Mouse (Mus musculus): Measurements from ENCODE around the gene Grxcr1. TPM values are rescaled to one million over a fixed set of nuclear protein-coding genes. Genes with fewer than 3 reads are reported as not detected.

The Grxcr1 gene
- not detected in 2 replicates for polyA plus RNA-seq (2012; rRNA removed)
- not detected in 2 replicates for polyA plus RNA-seq (2014; fragmentation: Nextera tagmentation; extraction: Ambion mirVana)

DNA sequence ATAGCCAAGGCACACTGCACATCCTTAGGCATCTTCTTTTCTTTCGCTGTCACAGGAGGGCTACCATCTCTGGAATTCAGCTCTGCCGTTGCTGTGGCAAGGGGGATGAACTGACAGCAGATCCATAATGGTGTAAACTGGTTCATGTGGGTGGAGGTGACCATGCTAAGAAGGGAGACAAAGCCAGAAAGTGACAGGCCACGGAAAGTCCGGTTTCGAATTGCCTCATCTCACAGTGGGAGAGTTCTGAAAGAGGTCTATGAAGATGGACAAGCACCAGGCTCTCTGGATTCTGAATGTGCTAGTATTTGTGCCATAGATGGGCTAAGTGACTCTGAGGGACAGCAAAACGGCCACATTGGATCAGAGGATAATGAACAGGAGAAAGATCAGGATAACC lies at the start of gene Grxcr1:
Gene Grxcr1, plus strand, starts transcription at position 92 of the 400 bp plus-strand sequence.
- no peak within 1 kb of the TSS; the same call in 1 of the 2 replicates for H3K9ac ChIP-seq (replicated peaks)
- no peaks in the 10 kb centered on the region for H3K9me3 ChIP-seq (ENCODE audit: control insufficient read depth, low read length)
- no peak for DNase-seq (ENCODE audit: low read depth in 3 of 3, low spot score in 3 of 3)
- no peak within 1 kb of the TSS for H3K4me2 ChIP-seq (ENCODE audit: low read depth)
- H3K4me3 ChIP-seq (ENCODE audit: insufficient read depth in 1 of 2, low read depth in 2 of 2, low read length in 2 of 2) = no peak within 1 kb of the TSS
- H3K27me3 ChIP-seq (ENCODE audit: control insufficient read depth, insufficient read depth, low read length) = no peaks in the 10 kb centered on the region
- TF ChIP-seq CTCF (IDR thresholded peaks at IDR 0.05; ENCODE audit: low read depth) (no peak), EP300 (IDR thresholded peaks at IDR 0.05; ENCODE audit: low read depth) (no peak)
- H3K36me3 ChIP-seq (replicated peaks; ENCODE audit: control insufficient read depth, insufficient read depth, low read depth) = no peaks in the 10 kb centered on the region
- 71% methylated on average over 6 of the region's 6 CpGs for whole genome bisulfite sequencing (ENCODE audit: insufficient replicate concordance)
- no peaks in the 10 kb centered on the region for H3K4me1 ChIP-seq (replicated peaks; ENCODE audit: control insufficient read depth in 2 of 2, insufficient read depth in 2 of 2, low read length in 1 of 2)
- no peak within 1 kb of the TSS for H3K27ac ChIP-seq
- ATAC-seq (ENCODE audit: insufficient read depth) = no peak

DNA sequence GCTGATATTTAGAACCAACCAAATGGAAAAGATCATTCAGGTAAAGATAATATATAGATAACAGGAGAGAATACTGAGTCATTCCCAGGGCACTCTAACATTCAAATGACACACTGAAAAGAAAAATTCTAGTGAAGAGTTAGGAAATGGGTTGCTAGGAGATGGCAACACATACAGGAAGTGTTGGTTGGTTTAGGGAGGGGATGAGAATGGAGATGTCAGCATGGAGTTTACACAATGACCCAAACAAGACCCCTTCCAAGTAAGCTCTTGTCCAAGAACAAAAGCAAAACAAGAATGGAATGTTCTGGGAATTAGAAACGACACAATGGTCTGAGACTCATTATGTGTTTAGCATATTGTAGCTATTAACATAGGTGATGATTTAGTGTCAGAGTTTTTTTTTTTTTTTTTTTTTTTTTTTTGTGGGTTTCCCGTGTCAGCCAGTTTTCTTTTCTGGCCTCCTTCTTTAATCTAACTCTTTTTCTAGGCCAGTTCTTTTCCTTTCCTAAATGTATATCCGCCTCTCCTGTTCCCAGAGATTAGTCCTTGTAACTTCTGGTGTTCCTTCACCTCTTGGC lies 49.6 kb upstream of the Grxcr1 start:
- no peaks in the 10 kb centered on the region for H3K4me1 ChIP-seq (replicated peaks; ENCODE audit: control insufficient read depth in 2 of 2, insufficient read depth in 2 of 2, low read length in 1 of 2)
- no peak overlapping the region for H3K9ac ChIP-seq (replicated peaks)
- H3K36me3 ChIP-seq (replicated peaks; ENCODE audit: control insufficient read depth, insufficient read depth, low read depth) = no peaks in the 10 kb centered on the region
- no peaks in the 10 kb centered on the region for H3K9me3 ChIP-seq (ENCODE audit: control insufficient read depth, low read length)
- H3K27me3 ChIP-seq (ENCODE audit: control insufficient read depth, insufficient read depth, low read length) = no peaks in the 10 kb centered on the region
- ATAC-seq (ENCODE audit: insufficient read depth) (no peak), DNase-seq (ENCODE audit: low read depth in 3 of 3, low spot score in 3 of 3) (no peak)
- no peak overlapping the region for H3K27ac ChIP-seq
- no peak overlapping the region for H3K4me3 ChIP-seq (ENCODE audit: insufficient read depth in 1 of 2, low read depth in 2 of 2, low read length in 2 of 2)
- TF ChIP-seq CTCF (IDR thresholded peaks at IDR 0.05; ENCODE audit: low read depth) (no peak), EP300 (IDR thresholded peaks at IDR 0.05; ENCODE audit: low read depth) (no peak)
- WGBS (ENCODE audit: insufficient replicate concordance) = 28% methylated on average over 3 of the region's 3 CpGs
- H3K4me2 ChIP-seq (ENCODE audit: low read depth) = no peak overlapping the region

DNA sequence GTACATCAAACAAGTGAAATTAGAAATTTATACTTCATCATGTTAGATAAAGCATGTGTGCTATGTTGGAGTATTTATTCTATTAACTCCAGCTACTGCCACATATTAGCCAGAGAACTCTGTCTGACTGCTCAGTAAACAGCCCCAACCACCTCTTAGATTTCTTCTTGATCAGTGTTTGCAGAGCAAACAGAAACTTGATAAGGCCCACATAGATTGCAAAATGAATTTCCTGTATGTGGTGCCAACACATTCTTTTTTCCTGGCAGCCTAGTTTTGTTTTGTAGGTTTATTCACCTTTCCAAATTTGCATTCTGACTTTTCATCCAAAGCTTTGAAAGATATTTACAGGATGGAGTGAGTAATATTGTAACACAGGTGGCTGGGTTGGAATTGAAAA lies 41.2 kb upstream of the Grxcr1 start:
- H3K9me3 ChIP-seq (ENCODE audit: control insufficient read depth, low read length) = no peaks in the 10 kb centered on the region
- ATAC-seq (ENCODE audit: insufficient read depth) = no peak
- no peaks in the 10 kb centered on the region for H3K27me3 ChIP-seq (ENCODE audit: control insufficient read depth, insufficient read depth, low read length)
- H3K36me3 ChIP-seq (replicated peaks; ENCODE audit: control insufficient read depth, insufficient read depth, low read depth) = no peaks in the 10 kb centered on the region
- no peak overlapping the region for H3K4me3 ChIP-seq (ENCODE audit: insufficient read depth in 1 of 2, low read depth in 2 of 2, low read length in 2 of 2)
- no peaks in the 10 kb centered on the region for H3K4me1 ChIP-seq (replicated peaks; ENCODE audit: control insufficient read depth in 2 of 2, insufficient read depth in 2 of 2, low read length in 1 of 2)
- DNase-seq (ENCODE audit: low read depth in 3 of 3, low spot score in 3 of 3) = no peak
- H3K4me2 ChIP-seq (ENCODE audit: low read depth) = no peak overlapping the region
- TF ChIP-seq CTCF (IDR thresholded peaks at IDR 0.05; ENCODE audit: low read depth) (no peak), EP300 (IDR thresholded peaks at IDR 0.05; ENCODE audit: low read depth) (no peak)
- H3K9ac ChIP-seq (replicated peaks) = no peak overlapping the region
- no peak overlapping the region for H3K27ac ChIP-seq

DNA sequence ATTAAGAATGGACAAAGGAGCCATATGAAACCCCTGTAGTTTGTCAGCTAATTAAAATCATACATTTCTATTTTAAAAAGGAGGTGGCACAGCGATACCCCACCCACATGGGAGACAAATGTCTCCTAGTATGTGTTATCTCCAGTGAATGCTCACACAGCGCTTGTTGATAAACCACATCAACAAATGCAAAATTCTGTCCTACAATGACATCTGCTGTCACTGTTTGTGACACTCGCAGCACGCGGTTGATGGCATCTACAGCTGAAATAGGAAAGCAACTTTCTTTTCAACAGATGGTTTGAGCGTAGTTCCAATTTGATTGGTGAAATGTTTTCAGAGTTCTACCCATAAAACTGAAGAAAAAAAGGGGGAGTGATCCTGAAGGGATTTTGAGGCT lies 29.0 kb upstream of the Grxcr1 start:
- Histone ChIP-seq H3K4me2 (ENCODE audit: low read depth) (no peak overlapping the region), H3K9ac (replicated peaks) (no peak overlapping the region), H3K4me1 (replicated peaks; ENCODE audit: control insufficient read depth in 2 of 2, insufficient read depth in 2 of 2, low read length in 1 of 2) (no peaks in the 10 kb centered on the region), H3K4me3 (ENCODE audit: insufficient read depth in 1 of 2, low read depth in 2 of 2, low read length in 2 of 2) (no peak overlapping the region), H3K27ac (no peak overlapping the region), H3K9me3 (ENCODE audit: control insufficient read depth, low read length) (no peaks in the 10 kb centered on the region), H3K27me3 (ENCODE audit: control insufficient read depth, insufficient read depth, low read length) (no peaks in the 10 kb centered on the region), H3K36me3 (replicated peaks; ENCODE audit: control insufficient read depth, insufficient read depth, low read depth) (no peaks in the 10 kb centered on the region)
- no peak for TF ChIP-seq CTCF (IDR thresholded peaks at IDR 0.05; ENCODE audit: low read depth)
- TF ChIP-seq EP300 (IDR thresholded peaks at IDR 0.05; ENCODE audit: low read depth) = no peak
- 50% methylated on average over 6 of the region's 6 CpGs for WGBS (ENCODE audit: insufficient replicate concordance)
- ATAC-seq (ENCODE audit: insufficient read depth) (no peak), DNase-seq (ENCODE audit: low read depth in 3 of 3, low spot score in 3 of 3) (no peak)

DNA sequence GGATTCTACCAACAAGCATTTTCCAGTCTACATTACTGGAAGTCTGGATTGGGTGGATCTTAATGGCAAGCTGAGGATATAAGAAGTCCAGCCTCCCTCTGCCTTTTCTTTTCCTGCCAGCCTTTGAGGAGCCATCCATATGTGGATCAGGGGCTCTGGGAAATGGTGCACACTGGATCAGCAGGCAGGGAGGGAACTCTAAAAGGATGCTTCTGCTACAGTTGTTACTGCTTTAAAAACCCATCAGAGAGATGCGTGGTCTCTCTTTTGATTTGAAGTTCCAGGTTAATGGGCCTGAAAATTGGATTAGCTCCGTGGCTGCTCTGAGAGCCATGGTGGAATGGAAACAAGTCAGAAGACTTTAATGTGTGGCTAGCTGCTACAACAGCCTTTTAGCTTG lies 27.7 kb upstream of the Grxcr1 start:
- Histone ChIP-seq H3K9ac (replicated peaks) (no peak overlapping the region), H3K4me1 (replicated peaks; ENCODE audit: control insufficient read depth in 2 of 2, insufficient read depth in 2 of 2, low read length in 1 of 2) (no peaks in the 10 kb centered on the region), H3K27ac (no peak overlapping the region), H3K27me3 (ENCODE audit: control insufficient read depth, insufficient read depth, low read length) (no peaks in the 10 kb centered on the region), H3K4me3 (ENCODE audit: insufficient read depth in 1 of 2, low read depth in 2 of 2, low read length in 2 of 2) (no peak overlapping the region), H3K36me3 (replicated peaks; ENCODE audit: control insufficient read depth, insufficient read depth, low read depth) (no peaks in the 10 kb centered on the region), H3K9me3 (ENCODE audit: control insufficient read depth, low read length) (no peaks in the 10 kb centered on the region), H3K4me2 (ENCODE audit: low read depth) (no peak overlapping the region)
- no peak for ATAC-seq (ENCODE audit: insufficient read depth)
- TF ChIP-seq EP300 (IDR thresholded peaks at IDR 0.05; ENCODE audit: low read depth) = no peak
- TF ChIP-seq CTCF (IDR thresholded peaks at IDR 0.05; ENCODE audit: low read depth) = no peak
- WGBS (ENCODE audit: insufficient replicate concordance) = 58% methylated on average over 2 of the region's 2 CpGs
- no peak for DNase-seq (ENCODE audit: low read depth in 3 of 3, low spot score in 3 of 3)
